ENCODE assay signal across 13 mouse cellular contexts in the genomic region with DNA sequence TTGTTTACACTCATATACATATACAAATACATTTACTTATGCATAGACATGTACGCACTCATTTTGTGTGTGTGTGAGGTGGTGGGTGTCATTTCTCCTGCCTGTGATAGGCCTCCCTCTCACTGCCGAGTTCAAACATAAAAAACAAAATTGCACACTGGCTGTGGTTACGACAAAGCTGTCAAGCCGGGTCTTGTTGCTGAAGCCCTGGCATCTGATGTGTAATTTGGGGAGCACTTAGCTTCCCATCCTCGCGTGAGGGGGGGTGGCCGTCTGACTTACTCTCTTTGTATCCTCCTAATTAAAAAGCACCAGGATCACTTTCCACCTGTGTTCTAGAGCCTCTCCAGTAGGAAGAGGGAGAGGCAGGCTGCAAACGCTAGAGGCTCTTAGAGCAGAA. TPM values are rescaled to one million over a fixed set of nuclear protein-coding genes. Genes with fewer than 3 reads are reported as not detected.
DNase-seq lines count a peak whose midpoint lies in the region; ATAC-seq lines count a peak whose summit lies in the region.
"Had no signal": no experiment of that assay in that cellular context is flagged by ENCODE, and none has a peak within 500 bp of the region (broad histone marks: within the 10 kb centered on the region; RNA-seq: fewer than 3 reads in every experiment).

No protein-coding gene starts in this region.

- no peaks in the 10 kb centered on the region for H3K9me3 ChIP-seq in liver, embryonic 12.5 days (replicated peaks)
- no peaks in the 10 kb centered on the region for H3K9me3 ChIP-seq in limb, embryonic 13.5 days
- H3K9me3 ChIP-seq: neural tube, embryonic 15.5 days had no signal

- WGBS in liver, embryonic 12.5 days (ENCODE audit: insufficient replicate concordance) = 68% methylated on average over 8 of the region's 8 CpGs
- 30% methylated on average over 8 of the region's 8 CpGs for WGBS in limb, embryonic 13.5 days

- no peak overlapping the region for H3K4me2 ChIP-seq in liver, embryonic 12.5 days
- H3K4me2 ChIP-seq in limb, embryonic 13.5 days (replicated peaks) = no peak overlapping the region
- H3K4me2 ChIP-seq: neural tube, embryonic 15.5 days had no signal

- peak overlapping the region; percentile 31; the same call in 1 of the 2 replicates for H3K27ac ChIP-seq in liver, embryonic 12.5 days
- H3K27ac ChIP-seq in limb, embryonic 13.5 days = peak overlapping the region; percentile 100
- H3K27ac ChIP-seq: neural tube, embryonic 15.5 days had no signal

- H3K4me3 ChIP-seq in liver, embryonic 12.5 days = no peak overlapping the region
- no peak overlapping the region for H3K4me3 ChIP-seq in limb, embryonic 13.5 days
- H3K4me3 ChIP-seq: neural tube, embryonic 15.5 days had no signal

- no peak for DNase-seq in liver
- DNase-seq in CD8-positive naive resting alpha-beta T cell, adult 2 months (ENCODE audit: low read depth in 2 of 2, low spot score in 2 of 2) = peak; percentile 25 to 40
- peak; percentile 45 for DNase-seq in T-cell, adult 2 months (ENCODE audit: low spot score)
- DNase-seq in kidney, postnatal 25 days = no peak
- DNase-seq: cerebellum, postnatal 14 days; gastrocnemius, postnatal 25 days; kidney, postnatal 14 days; lung, adult 18-20 months had no signal

- no peak for ATAC-seq in liver, embryonic 12.5 days
- ATAC-seq in limb, embryonic 13.5 days (ENCODE audit: low FRiP score, low read depth) = no peak
- no peak for ATAC-seq in megakaryocyte, adult 5-6 weeks (ENCODE audit: poor library complexity, severe bottlenecking)
- no peak for ATAC-seq in granulocyte monocyte progenitor cell, adult 5-6 weeks (replicated peaks; ENCODE audit: poor library complexity, severe bottlenecking)

- peaks cover 50% of the 10 kb centered on the region for H3K4me1 ChIP-seq in liver, embryonic 12.5 days
- peaks cover 65% of the 10 kb centered on the region for H3K4me1 ChIP-seq in limb, embryonic 13.5 days

- peaks cover 10% of the 10 kb centered on the region for H3K27me3 ChIP-seq in liver, embryonic 12.5 days (replicated peaks)
- no peaks in the 10 kb centered on the region for H3K27me3 ChIP-seq in limb, embryonic 13.5 days
- H3K27me3 ChIP-seq: neural tube, embryonic 15.5 days had no signal

- H3K9ac ChIP-seq in liver, embryonic 12.5 days = no peak overlapping the region
- H3K9ac ChIP-seq in limb, embryonic 13.5 days = peak overlapping the region; percentile 35; the same call in 1 of the 2 replicates
- H3K9ac ChIP-seq: neural tube, embryonic 15.5 days had no signal

- no peaks in the 10 kb centered on the region for H3K36me3 ChIP-seq in liver, embryonic 12.5 days
- no peaks in the 10 kb centered on the region for H3K36me3 ChIP-seq in limb, embryonic 13.5 days
- H3K36me3 ChIP-seq: neural tube, embryonic 15.5 days had no signal

RNA-seq across cellular contexts. Expression of a gene that starts 37.8 kb away (rescaled TPM):
- polyA plus RNA-seq in liver, embryonic 12.5 days (2016; fragmentation: Nextera tagmentation; extraction: Ambion mirVana) = 7.5 and 7.6 TPM in 2 replicates
- polyA plus RNA-seq in limb, embryonic 13.5 days (2015; fragmentation: Nextera tagmentation; extraction: Ambion mirVana) = 5.1 and 5.5 TPM in 2 replicates
- total RNA-seq in megakaryocyte, adult 5-6 weeks (2015) = 10.6 and 11.9 TPM in 2 replicates
- total RNA-seq in megakaryocyte, adult 5-6 weeks (2017) = 9.6 and 10.9 TPM in 2 replicates
- 5.0 and 5.9 TPM in 2 replicates for total RNA-seq in granulocyte monocyte progenitor cell, adult 5-6 weeks (2014; fragmentation: Nextera tagmentation)
- total RNA-seq in granulocyte monocyte progenitor cell, adult 5-6 weeks (2017) = 2.2 and 4.9 TPM in 2 replicates

Comparison
In these comparisons a context has a peak if more than half of its experiments do, and no peak if none do; other contexts are left out.
1. DNase-seq: peak in CD8-positive naive resting alpha-beta T cell, adult 2 months (2 of 2) and T-cell, adult 2 months (single experiment); none in liver (single experiment) and kidney, postnatal 25 days (0 of 2).